Mouse (Mus musculus) MEL (cell line): Measurements from ENCODE around the gene Slc7a12.

Experiments
- BHLHE40 ChIP-seq: IDR thresholded peaks from 2 replicates; pipeline ENCODE4 v1.6.1; 2012; ENCODE audit warnings: low read depth, mild to moderate bottlenecking, inconsistent platforms, low read length, improper control_type of control experiment, borderline replicate concordance
- CHD2 ChIP-seq: IDR thresholded peaks from 2 replicates; pipeline ENCODE4 v1.6.1; 2011; ENCODE audit warnings: low read length, improper control_type of control experiment
- CTCF ChIP-seq, 3 experiments: IDR thresholded peaks in 2 of 3; conservative IDR thresholded peaks in 1 of 3; 2 replicates each; pipeline ENCODE4 v1.5.1; 2011 to 2012; ENCODE audit warnings: low read length in 3 of 3, low read depth in 2 of 3, mild to moderate bottlenecking in 2 of 3, improper control_type of control experiment in 1 of 3, inconsistent platforms in 1 of 3, mixed read lengths in 1 of 3, moderate library complexity in 1 of 3; ENCODE audit not compliant: control insufficient read depth in 1 of 3, insufficient read depth in 1 of 3, poor library complexity in 1 of 3, severe bottlenecking in 1 of 3
- EP300 ChIP-seq, 2 experiments: IDR thresholded peaks; 2 replicates each; pipeline ENCODE4 v1.6.1; 2011; ENCODE audit warnings: improper control_type of control experiment in 2 of 2, low read length in 2 of 2, low read depth in 1 of 2, mild to moderate bottlenecking in 1 of 2
- ETS1 ChIP-seq: IDR thresholded peaks from 2 replicates; pipeline ENCODE4 v1.6.1; 2012; ENCODE audit warnings: low read depth, mild to moderate bottlenecking, inconsistent platforms, low read length, improper control_type of control experiment, moderate library complexity
- KAT2A ChIP-seq: conservative IDR thresholded peaks from 2 replicates; pipeline ENCODE4 v1.6.1; 2012; ENCODE audit warnings: low read depth, low read length, improper control_type of control experiment, inconsistent platforms
- MAZ ChIP-seq: IDR thresholded peaks from 2 replicates; pipeline ENCODE4 v1.6.1; 2012; ENCODE audit warnings: low read depth, mild to moderate bottlenecking, inconsistent platforms, low read length, improper control_type of control experiment
- MYC ChIP-seq: IDR thresholded peaks from 2 replicates; pipeline ENCODE4 v1.6.1; 2011; ENCODE audit warnings: low read depth, mild to moderate bottlenecking, low read length, improper control_type of control experiment, moderate library complexity
- POLR2A ChIP-seq, 2 experiments: IDR thresholded peaks; 2 replicates each; pipeline ENCODE4 v1.6.1; 2011 to 2012; ENCODE audit warnings: low read length in 2 of 2, mild to moderate bottlenecking in 2 of 2, control low read depth in 1 of 2, improper control_type of control experiment in 1 of 2, low read depth in 1 of 2, moderate library complexity in 1 of 2; ENCODE audit not compliant: control insufficient read depth in 1 of 2, insufficient read depth in 1 of 2, poor library complexity in 1 of 2
- POLR2AphosphoS2 ChIP-seq: IDR thresholded peaks from 2 replicates; pipeline ENCODE4 v1.6.1; 2011; ENCODE audit warnings: low read length, improper control_type of control experiment
- RCOR1 ChIP-seq: IDR thresholded peaks from 2 replicates; pipeline ENCODE4 v1.6.1; 2012; ENCODE audit warnings: low read depth, mild to moderate bottlenecking, inconsistent platforms, low read length, improper control_type of control experiment
- SIN3A ChIP-seq: IDR thresholded peaks from 2 replicates; pipeline ENCODE4 v1.6.1; 2012; ENCODE audit warnings: low read length, improper control_type of control experiment, inconsistent platforms
- TAL1 ChIP-seq: IDR thresholded peaks from 2 replicates; pipeline ENCODE4 v1.6.1; 2012; ENCODE audit warnings: mild to moderate bottlenecking, inconsistent platforms, low read length, moderate library complexity, mixed read lengths
- ZC3H11A ChIP-seq: IDR thresholded peaks from 2 replicates; pipeline ENCODE4 v1.6.1; 2012; ENCODE audit warnings: low read depth, mild to moderate bottlenecking, inconsistent platforms, low read length, improper control_type of control experiment

- TF ChIP-seq POLR2A (IDR thresholded peaks at IDR 0.05; ENCODE audit: control insufficient read depth in 1 of 2, insufficient read depth in 1 of 2, low read depth in 1 of 2, low read length in 2 of 2, poor library complexity in 1 of 2), result no peak
- no peak for TF ChIP-seq SIN3A
- TF ChIP-seq CTCF (IDR thresholded peaks at IDR 0.05 in 2 of 3, conservative IDR thresholded peaks at IDR 0.05 in 1 of 3; ENCODE audit: control insufficient read depth in 1 of 3, insufficient read depth in 1 of 3, low read depth in 2 of 3, low read length in 3 of 3, poor library complexity in 1 of 3, severe bottlenecking in 1 of 3), result no peak
- no peak for TF ChIP-seq MAZ
- no peak for TF ChIP-seq ETS1
- no peak for TF ChIP-seq TAL1
- TF ChIP-seq ZC3H11A, result no peak
- TF ChIP-seq KAT2A, result no peak
- TF ChIP-seq POLR2AphosphoS2, result no peak
- TF ChIP-seq RCOR1, result no peak
- no peak for TF ChIP-seq EP300 (IDR thresholded peaks at IDR 0.05; ENCODE audit: low read depth in 1 of 2, low read length in 2 of 2)
- TF ChIP-seq MYC, result no peak
- TF ChIP-seq BHLHE40, result no peak
- no peak for TF ChIP-seq CHD2
Observed at GRCm38 (mm10) chr3:14432381-14432780, 48.1 kb upstream of the Slc7a12 start.
